23 mouse cellular contexts compared by ENCODE assay signal in the genomic region with DNA sequence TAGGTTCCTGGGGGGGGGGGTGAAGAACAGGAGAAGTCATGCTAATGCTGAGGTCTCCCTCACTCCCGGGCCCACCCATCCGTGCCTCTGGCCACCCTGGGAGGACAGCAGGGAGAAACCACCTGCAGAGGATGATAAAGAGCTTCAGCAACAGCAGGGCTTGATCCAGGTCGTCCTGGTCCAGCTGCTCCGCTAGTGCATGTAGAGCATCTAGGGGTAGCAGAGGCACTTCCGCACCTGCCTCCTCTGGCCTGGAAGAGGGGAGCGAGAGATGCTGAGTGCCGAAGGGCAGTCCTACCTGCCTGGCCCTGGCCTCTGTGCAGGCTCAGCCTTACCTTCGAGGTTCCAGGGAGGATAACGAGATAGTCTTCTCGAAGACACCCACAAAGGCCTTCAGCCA. TPM values are rescaled to one million over a fixed set of nuclear protein-coding genes. Genes with fewer than 3 reads are reported as not detected.
A peak's percentile ranks its signal among the peaks of the same experiment; 100 is the strongest.
DNase-seq lines count a peak whose midpoint lies in the region; ATAC-seq and TF ChIP-seq lines count a peak whose summit lies in the region.
"Had no signal": no experiment of that assay in that cellular context is flagged by ENCODE, and none has a peak within 500 bp of the region (broad histone marks: within the 10 kb centered on the region; RNA-seq: fewer than 3 reads in every experiment).

No protein-coding gene starts in this region.

- TF ChIP-seq POLR2A in thymus, adult 2 months (IDR thresholded peaks at IDR 0.05; ENCODE audit: control insufficient read depth, extremely low read depth, insufficient read depth, low read length, poor library complexity), result no peak

- peaks cover 35% of the 10 kb centered on the region for H3K4me1 ChIP-seq in heart, embryonic 10.5 days
- no peaks in the 10 kb centered on the region for H3K4me1 ChIP-seq in kidney, postnatal 0 days (replicated peaks; ENCODE audit: insufficient read depth, low read length)
- H3K4me1 ChIP-seq in thymus, adult 2 months (replicated peaks; ENCODE audit: control insufficient read depth, insufficient read depth, low read length), result peaks cover 58% of the 10 kb centered on the region
- H3K4me1 ChIP-seq in liver, embryonic 13.5 days (replicated peaks), result peaks cover 47% of the 10 kb centered on the region
- H3K4me1 ChIP-seq in hindbrain, embryonic 11.5 days (replicated peaks; ENCODE audit: control insufficient read depth, insufficient read depth, low read length), result no peaks in the 10 kb centered on the region
- H3K4me1 ChIP-seq: embryonic facial prominence, embryonic 15.5 days had no signal

- no peak for DNase-seq in heart, embryonic 10.5 days (ENCODE audit: low spot score)
- no peak for DNase-seq in heart, postnatal 14 days
- DNase-seq in kidney, postnatal 0 days (ENCODE audit: low spot score), result no peak
- no peak for DNase-seq in kidney, adult 18-20 months
- DNase-seq in thymus, adult 2 months, result no peak
- no peak for DNase-seq in thymus, adult 18-20 months
- no peak for DNase-seq in liver, embryonic 13.5 days
- no peak for DNase-seq in hindbrain, embryonic 11.5 days (ENCODE audit: low spot score)
- DNase-seq: adrenal gland, adult 8-10 months; adrenal gland, postnatal 36 days; B cell, adult 2 months; cerebellum, adult 11 months; cerebellum, adult 8-10 months; cerebellum, postnatal 14 days; embryo, embryonic 11 days; gastrocnemius, postnatal 36 days; heart, adult 11 months; heart, postnatal 10 days had no signal

- H3K36me3 ChIP-seq in heart, embryonic 10.5 days, result no peaks in the 10 kb centered on the region
- H3K36me3 ChIP-seq in kidney, postnatal 0 days (ENCODE audit: insufficient read depth, low read length), result no peaks in the 10 kb centered on the region
- H3K36me3 ChIP-seq in thymus, adult 2 months (ENCODE audit: control insufficient read depth, insufficient read depth, low read length), result peaks cover 9% of the 10 kb centered on the region
- H3K36me3 ChIP-seq in liver, embryonic 13.5 days, result peaks cover 9% of the 10 kb centered on the region
- no peaks in the 10 kb centered on the region for H3K36me3 ChIP-seq in hindbrain, embryonic 11.5 days (ENCODE audit: control insufficient read depth, insufficient read depth, low read length)
- H3K36me3 ChIP-seq: embryonic facial prominence, embryonic 15.5 days; forebrain, embryonic 10.5 days; forebrain, embryonic 15.5 days had no signal

- no peak overlapping the region for H3K4me3 ChIP-seq in heart, embryonic 10.5 days
- no peak overlapping the region for H3K4me3 ChIP-seq in kidney, postnatal 0 days (replicated peaks; ENCODE audit: low read depth, low read length)
- 0 out of 2 replicates have a peak overlapping the region, but pooled peaks have one; percentile 4 for H3K4me3 ChIP-seq in thymus, adult 2 months (ENCODE audit: control insufficient read depth, insufficient read depth, low read length)
- no peak overlapping the region for H3K4me3 ChIP-seq in liver, embryonic 13.5 days (replicated peaks)
- H3K4me3 ChIP-seq in hindbrain, embryonic 11.5 days (ENCODE audit: low read depth, low read length), result no peak overlapping the region
- H3K4me3 ChIP-seq: embryonic facial prominence, embryonic 15.5 days; erythroblast, embryonic 14.5 days; forebrain, embryonic 10.5 days; forebrain, embryonic 15.5 days had no signal

- H3K4me2 ChIP-seq in kidney, postnatal 0 days (ENCODE audit: low read length), result no peak overlapping the region
- H3K4me2 ChIP-seq in liver, embryonic 13.5 days, result peak overlapping the region; percentile 49; the same call in 1 of the 2 replicates
- H3K4me2 ChIP-seq in hindbrain, embryonic 11.5 days (replicated peaks; ENCODE audit: low read depth, low read length), result no peak overlapping the region
- H3K4me2 ChIP-seq: embryonic facial prominence, embryonic 15.5 days; forebrain, embryonic 15.5 days had no signal

- no peak for TF ChIP-seq CTCF in kidney, postnatal 0 days (IDR thresholded peaks at IDR 0.05; ENCODE audit: low read depth)
- TF ChIP-seq CTCF in thymus, adult 2 months (IDR thresholded peaks at IDR 0.05; ENCODE audit: borderline replicate concordance, control insufficient read depth, extremely low read depth, insufficient read depth, low read length, poor library complexity), result no peak

- H3K9ac ChIP-seq in kidney, postnatal 0 days (ENCODE audit: low read depth, low read length), result no peak overlapping the region
- no peak overlapping the region for H3K9ac ChIP-seq in liver, embryonic 13.5 days
- H3K9ac ChIP-seq in hindbrain, embryonic 11.5 days (ENCODE audit: low read depth, low read length), result no peak overlapping the region
- H3K9ac ChIP-seq: embryonic facial prominence, embryonic 15.5 days; forebrain, embryonic 15.5 days had no signal

- intact Hi-C loops in heart, postnatal 14 days (cut with DNase I), result no loop called here

- WGBS in heart, embryonic 10.5 days, result 76% methylated on average over 10 of the region's 10 CpGs
- whole genome bisulfite sequencing in kidney, postnatal 0 days, result 65% methylated on average over 10 of the region's 10 CpGs
- 84% methylated on average over 10 of the region's 10 CpGs for WGBS in thymus, adult 2 months
- WGBS in liver, embryonic 13.5 days (ENCODE audit: insufficient replicate concordance), result 71% methylated on average over 10 of the region's 10 CpGs
- WGBS in hindbrain, embryonic 11.5 days, result 83% methylated on average over 9 of the region's 10 CpGs

- 0 out of 2 replicates have a peak, but pooled peaks cover 4% of the 10 kb centered on the region for H3K27me3 ChIP-seq in heart, embryonic 10.5 days (ENCODE audit: insufficient read depth, poor library complexity, severe bottlenecking)
- no peaks in the 10 kb centered on the region for H3K27me3 ChIP-seq in kidney, postnatal 0 days (ENCODE audit: insufficient read depth, low read length)
- H3K27me3 ChIP-seq in thymus, adult 2 months (ENCODE audit: control insufficient read depth, insufficient read depth, low read length), result no peaks in the 10 kb centered on the region
- 0 out of 2 replicates have a peak, but pooled peaks cover 2% of the 10 kb centered on the region for H3K27me3 ChIP-seq in liver, embryonic 13.5 days
- no peaks in the 10 kb centered on the region for H3K27me3 ChIP-seq in hindbrain, embryonic 11.5 days (ENCODE audit: control insufficient read depth, insufficient read depth, low read length)
- H3K27me3 ChIP-seq: embryonic facial prominence, embryonic 15.5 days; forebrain, embryonic 15.5 days had no signal

- ATAC-seq in kidney, postnatal 0 days (replicated peaks; ENCODE audit: low FRiP score, low read depth), result 0 out of 2 replicates have a peak, but pooled peaks have one; percentile 11
- ATAC-seq in liver, embryonic 13.5 days (ENCODE audit: low read depth), result no peak
- ATAC-seq in hindbrain, embryonic 11.5 days (ENCODE audit: low FRiP score), result no peak
- ATAC-seq: forebrain, embryonic 15.5 days had no signal

- H3K9me3 ChIP-seq in heart, embryonic 10.5 days, result no peaks in the 10 kb centered on the region
- no peaks in the 10 kb centered on the region for H3K9me3 ChIP-seq in kidney, postnatal 0 days (replicated peaks; ENCODE audit: low read length)
- no peaks in the 10 kb centered on the region for H3K9me3 ChIP-seq in liver, embryonic 13.5 days (replicated peaks)
- no peaks in the 10 kb centered on the region for H3K9me3 ChIP-seq in hindbrain, embryonic 11.5 days (ENCODE audit: control insufficient read depth, low read length)
- H3K9me3 ChIP-seq: embryonic facial prominence, embryonic 15.5 days; forebrain, embryonic 10.5 days; forebrain, embryonic 15.5 days; G1E had no signal

- peak overlapping the region; percentile 63; the same call in 1 of the 2 replicates for H3K27ac ChIP-seq in heart, embryonic 10.5 days
- no peak overlapping the region; the same call in 1 of the 2 replicates for H3K27ac ChIP-seq in kidney, postnatal 0 days
- H3K27ac ChIP-seq in thymus, adult 2 months (ENCODE audit: control insufficient read depth, insufficient read depth, low read length), result no peak overlapping the region
- H3K27ac ChIP-seq in liver, embryonic 13.5 days, result no peak overlapping the region
- H3K27ac ChIP-seq in hindbrain, embryonic 11.5 days (ENCODE audit: low read depth, low read length), result no peak overlapping the region
- H3K27ac ChIP-seq: embryonic facial prominence, embryonic 15.5 days; forebrain, embryonic 10.5 days; forebrain, embryonic 15.5 days had no signal

RNA-seq across cellular contexts. Expression of gene Nbeal2, which starts 9.7 kb away (rescaled TPM):
- 2.4 and 3.1 TPM in 2 replicates for polyA plus RNA-seq in heart, embryonic 10.5 days (2016; fragmentation: Nextera tagmentation; extraction: Ambion mirVana)
- total RNA-seq in heart, postnatal 14 days (2021), result 10 to 100 TPM; 10.4 to 12.0 TPM
- 2.9 and 3.9 TPM in 2 replicates for polyA plus RNA-seq in kidney, postnatal 0 days (2015; fragmentation: Nextera tagmentation; extraction: Ambion mirVana)
- polyA plus RNA-seq in thymus, adult 2 months (2012; rRNA removed), result 297 and 301 TPM in 2 replicates
- polyA plus RNA-seq in liver, embryonic 13.5 days (2015; fragmentation: Nextera tagmentation; extraction: Ambion mirVana), result 1.6 and 2.1 TPM in 2 replicates
- polyA plus RNA-seq in hindbrain, embryonic 11.5 days (2014; fragmentation: Nextera tagmentation; extraction: Ambion mirVana), result 1.9 and 2.4 TPM in 2 replicates

RNA-seq across cellular contexts. Expression of gene Ccdc12, which starts 12.0 kb away (rescaled TPM):
- polyA plus RNA-seq in heart, embryonic 10.5 days (2016; fragmentation: Nextera tagmentation; extraction: Ambion mirVana), result 159 and 189 TPM in 2 replicates
- total RNA-seq in heart, postnatal 14 days (2021), result 10 to 100 TPM; 65.4 to 68.1 TPM
- 153 and 154 TPM in 2 replicates for polyA plus RNA-seq in kidney, postnatal 0 days (2015; fragmentation: Nextera tagmentation; extraction: Ambion mirVana)
- polyA plus RNA-seq in thymus, adult 2 months (2012; rRNA removed), result 105 and 152 TPM in 2 replicates
- polyA plus RNA-seq in liver, embryonic 13.5 days (2015; fragmentation: Nextera tagmentation; extraction: Ambion mirVana), result 84.4 and 86.3 TPM in 2 replicates
- polyA plus RNA-seq in hindbrain, embryonic 11.5 days (2014; fragmentation: Nextera tagmentation; extraction: Ambion mirVana), result 141 and 145 TPM in 2 replicates

RNA-seq across cellular contexts. Expression of gene Nradd, which starts 20.0 kb away (rescaled TPM):
- polyA plus RNA-seq in heart, embryonic 10.5 days (2016; fragmentation: Nextera tagmentation; extraction: Ambion mirVana), result 28.5 and 32.3 TPM in 2 replicates
- total RNA-seq in heart, postnatal 14 days (2021), result 1 to 10 TPM; 1.1 to 1.2 TPM
- polyA plus RNA-seq in kidney, postnatal 0 days (2015; fragmentation: Nextera tagmentation; extraction: Ambion mirVana), result 42.3 and 45.7 TPM in 2 replicates
- 9.2 and 13.2 TPM in 2 replicates for polyA plus RNA-seq in thymus, adult 2 months (2012; rRNA removed)
- 2.7 and 2.8 TPM in 2 replicates for polyA plus RNA-seq in liver, embryonic 13.5 days (2015; fragmentation: Nextera tagmentation; extraction: Ambion mirVana)
- polyA plus RNA-seq in hindbrain, embryonic 11.5 days (2014; fragmentation: Nextera tagmentation; extraction: Ambion mirVana), result 21.9 and 22.0 TPM in 2 replicates

Comparison
In these comparisons a context has a peak if more than half of its experiments do, and no peak if none do; other contexts are left out.
1. RNA of gene Nbeal2, which starts 9.7 kb away (polyA plus RNA-seq): 297 to 301 TPM in thymus, adult 2 months; 2.4 to 3.1 TPM in heart, embryonic 10.5 days, 2.9 to 3.9 TPM in kidney, postnatal 0 days, 1.9 to 2.4 TPM in hindbrain, embryonic 11.5 days and 1.6 to 2.1 TPM in liver, embryonic 13.5 days; every median in the first group is over 10 times any median in the second.